11 mouse cellular contexts compared by ENCODE assay signal in the genomic region with DNA sequence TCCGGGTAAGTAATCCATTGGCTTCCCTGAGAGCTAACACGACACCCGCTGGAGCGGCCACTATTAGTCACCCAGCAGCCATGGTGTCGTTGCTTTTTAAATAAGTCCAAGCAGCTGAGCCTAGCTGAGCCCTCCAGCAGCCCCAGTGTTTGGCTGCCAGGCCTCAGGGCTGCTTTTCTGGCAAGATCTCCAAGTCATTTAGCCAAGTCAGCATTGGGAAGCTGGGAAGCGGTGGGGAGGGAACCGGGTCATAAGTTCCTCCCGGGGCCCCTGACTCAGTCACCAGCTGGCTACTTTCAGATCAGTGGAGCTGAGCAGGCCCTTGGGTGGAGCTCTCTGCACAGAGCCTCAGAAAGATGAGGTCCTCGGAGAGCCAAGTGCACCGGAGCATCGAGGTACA. TPM values are rescaled to one million over a fixed set of nuclear protein-coding genes. Genes with fewer than 3 reads are reported as not detected.
DNase-seq lines count a peak whose midpoint lies in the region; ATAC-seq and TF ChIP-seq lines count a peak whose summit lies in the region.
"Had no signal": no experiment of that assay in that cellular context is flagged by ENCODE, and none has a peak within 500 bp of the region (broad histone marks: within the 10 kb centered on the region; RNA-seq: fewer than 3 reads in every experiment).

No protein-coding gene starts in this region.

- no peak overlapping the region for H3K4me3 ChIP-seq in heart, adult 2 months
- H3K4me3 ChIP-seq in heart, embryonic 10.5 days: no peak overlapping the region
- H3K4me3 ChIP-seq: embryonic facial prominence, embryonic 12.5 days; megakaryocyte, embryonic 14.5 days had no signal

- intact Hi-C loops in heart, adult 2 months (cut with DNase I): no loop called here
- intact Hi-C loops in heart, postnatal 10 days (cut with DNase I): no loop called here

- no peaks in the 10 kb centered on the region for H3K79me2 ChIP-seq in heart, adult 2 months (replicated peaks; ENCODE audit: control insufficient read depth, insufficient read depth, low read length)

- H3K9ac ChIP-seq in heart, adult 2 months (ENCODE audit: low read depth, low read length): no peak overlapping the region
- H3K9ac ChIP-seq: embryonic facial prominence, embryonic 12.5 days had no signal

- no peak for TF ChIP-seq EP300 in heart, adult 2 months (IDR thresholded peaks at IDR 0.05; ENCODE audit: insufficient read depth, low read depth, low read length)

- TF ChIP-seq CTCF in heart, adult 2 months (IDR thresholded peaks at IDR 0.05): no peak

- 40% methylated on average over 11 of the region's 11 CpGs for WGBS in heart, adult 2 months
- 76% methylated on average over 11 of the region's 11 CpGs for WGBS in heart, embryonic 10.5 days

- no peak for TF ChIP-seq POLR2A in heart, adult 2 months (IDR thresholded peaks at IDR 0.05; ENCODE audit: insufficient read depth, low read depth, low read length)

- H3K27ac ChIP-seq in heart, adult 2 months: no peak overlapping the region; the same call in 1 of the 2 replicates
- H3K27ac ChIP-seq in heart, embryonic 10.5 days: no peak overlapping the region
- H3K27ac ChIP-seq: embryonic facial prominence, embryonic 12.5 days had no signal

- ATAC-seq in granulocyte monocyte progenitor cell, adult 5-6 weeks (replicated peaks; ENCODE audit: poor library complexity, severe bottlenecking): no peak

- no peaks in the 10 kb centered on the region for H3K36me3 ChIP-seq in heart, adult 2 months (ENCODE audit: control insufficient read depth, insufficient read depth, low read length)
- H3K36me3 ChIP-seq in heart, embryonic 10.5 days: no peaks in the 10 kb centered on the region
- H3K36me3 ChIP-seq: embryonic facial prominence, embryonic 12.5 days had no signal

- DNase-seq in heart, adult 2 months: peak; percentile 68 to 84
- no peak for DNase-seq in heart, embryonic 10.5 days (ENCODE audit: low spot score)
- DNase-seq in cerebellum, adult 11 months: peak; percentile 34
- DNase-seq in heart, postnatal 10 days: peak; percentile 82 to 86
- DNase-seq in lung, postnatal 10 days: peak; percentile 82
- no peak for DNase-seq in thymus, postnatal 14 days
- no peak for DNase-seq in natural killer cell, adult 2 months (ENCODE audit: low spot score in 2 of 2)

- H3K27me3 ChIP-seq in heart, adult 2 months (ENCODE audit: control insufficient read depth, insufficient read depth, low read length): no peaks in the 10 kb centered on the region
- H3K27me3 ChIP-seq in heart, embryonic 10.5 days (ENCODE audit: insufficient read depth, poor library complexity, severe bottlenecking): no peaks in the 10 kb centered on the region
- H3K27me3 ChIP-seq: CH12.LX; embryonic facial prominence, embryonic 12.5 days had no signal

- H3K4me1 ChIP-seq in heart, adult 2 months (ENCODE audit: control insufficient read depth, insufficient read depth, low read length): peaks cover 7% of the 10 kb centered on the region
- peaks cover 8% of the 10 kb centered on the region for H3K4me1 ChIP-seq in heart, embryonic 10.5 days
- H3K4me1 ChIP-seq: megakaryocyte, embryonic 14.5 days had no signal

- no peaks in the 10 kb centered on the region for H3K9me3 ChIP-seq in heart, embryonic 10.5 days
- H3K9me3 ChIP-seq: embryonic facial prominence, embryonic 12.5 days had no signal

RNA-seq across cellular contexts. Expression of a gene that starts 12.0 kb away (rescaled TPM):
- 1 to 10 TPM in 1 of 2 experiments, under 1 TPM in 1; 0.91 to 1.6 TPM for total RNA-seq in heart, adult 2 months (2021)
- polyA plus RNA-seq in heart, adult 2 months (2012; rRNA removed): 1.2 and 1.3 TPM in 2 replicates
- 0.74 and 0.90 TPM in 2 replicates for polyA plus RNA-seq in heart, embryonic 10.5 days (2016; fragmentation: Nextera tagmentation; extraction: Ambion mirVana)
- 1 to 10 TPM; 4.9 to 7.1 TPM for total RNA-seq in heart, postnatal 10 days (2021)
- 0.17 TPM in 1 of 2 replicates, not detected in the other for total RNA-seq in granulocyte monocyte progenitor cell, adult 5-6 weeks (2014; fragmentation: Nextera tagmentation)
- total RNA-seq in granulocyte monocyte progenitor cell, adult 5-6 weeks (2017): not detected in 2 replicates

RNA-seq across cellular contexts. Expression of a gene that starts 12.4 kb away (rescaled TPM):
- under 1 TPM; 0.23 to 0.32 TPM for total RNA-seq in heart, adult 2 months (2021)
- polyA plus RNA-seq in heart, adult 2 months (2012; rRNA removed): 0.12 and 1.3 TPM in 2 replicates
- not detected in 2 replicates for polyA plus RNA-seq in heart, embryonic 10.5 days (2016; fragmentation: Nextera tagmentation; extraction: Ambion mirVana)
- not detected for total RNA-seq in heart, postnatal 10 days (2021)
- total RNA-seq in granulocyte monocyte progenitor cell, adult 5-6 weeks (2014; fragmentation: Nextera tagmentation): not detected in 2 replicates
- total RNA-seq in granulocyte monocyte progenitor cell, adult 5-6 weeks (2017): not detected in 2 replicates
- polyA plus RNA-seq: embryonic facial prominence, embryonic 12.5 days had no signal

Comparison
In these comparisons a context has a peak if more than half of its experiments do, and no peak if none do; other contexts are left out.
1. DNase-seq: peak in heart, adult 2 months (2 of 2), cerebellum, adult 11 months (single experiment), heart, postnatal 10 days (2 of 2) and lung, postnatal 10 days (single experiment); none in heart, embryonic 10.5 days (single experiment), thymus, postnatal 14 days (single experiment) and natural killer cell, adult 2 months (0 of 2).